Mouse (Mus musculus) kidney, postnatal 0 days (tissue): ENCODE measurements around the gene Fbxl17. TPM values are rescaled to one million over a fixed set of nuclear protein-coding genes. Genes with fewer than 3 reads are reported as not detected.
A peak's percentile ranks its signal among the peaks of the same experiment; 100 is the strongest.

Source experiments
- ATAC-seq: fragments of 200-750 bp; cut with Nextera tagmentation; replicated peaks from 2 replicates; pipeline ENCODE4 v1.8.0; 2017; ENCODE audit warnings: low read depth, moderate number of reproducible peaks, moderate TSS enrichment, moderate library complexity; ENCODE audit not compliant: low FRiP score
- DNase-seq: peaks from one replicate; pipeline ENCODE4 v3.0.0-alpha.2; 2016; ENCODE audit warnings: low spot score
- H3K27ac ChIP-seq: fragments of 300-500 bp; sonication (generic); 2 replicates; pipeline ENCODE4 v1.5.1; 2014; ENCODE audit warnings: mild to moderate bottlenecking
- H3K27me3 ChIP-seq: fragments of 300-500 bp; sonication (generic); 2 replicates; pipeline ENCODE4 v1.6.1; 2014; ENCODE audit warnings: low read length, mixed read lengths; ENCODE audit not compliant: insufficient read depth
- H3K36me3 ChIP-seq: fragments of 300-500 bp; sonication (generic); 2 replicates; pipeline ENCODE4 v1.6.1; 2014; ENCODE audit warnings: low read length, mixed read lengths; ENCODE audit not compliant: insufficient read depth
- H3K4me1 ChIP-seq: fragments of 300-500 bp; sonication (generic); replicated peaks from 2 replicates; pipeline ENCODE4 v1.6.1; 2014; ENCODE audit warnings: antibody characterized with exemption, low read length, mixed read lengths; ENCODE audit not compliant: insufficient read depth
- H3K4me2 ChIP-seq: fragments of 300-500 bp; sonication (generic); 2 replicates; pipeline ENCODE4 v1.6.1; 2014; ENCODE audit warnings: mild to moderate bottlenecking, low read length, moderate library complexity, mixed read lengths
- H3K4me3 ChIP-seq: fragments of 300-500 bp; sonication (generic); replicated peaks from 2 replicates; pipeline ENCODE4 v1.5.1; 2014; ENCODE audit warnings: low read depth, low read length
- H3K9ac ChIP-seq: fragments of 300-500 bp; sonication (generic); 2 replicates; pipeline ENCODE4 v1.6.1; 2014; ENCODE audit warnings: low read depth, low read length
- H3K9me3 ChIP-seq: fragments of 300-500 bp; sonication (generic); replicated peaks from 2 replicates; pipeline ENCODE4 v1.6.1; 2016; ENCODE audit warnings: low read length, inconsistent platforms, mixed read lengths
- CTCF ChIP-seq: IDR thresholded peaks from 2 replicates; pipeline ENCODE4 v1.5.1; 2016; ENCODE audit warnings: antibody characterized with exemption, low read depth, mild to moderate bottlenecking, moderate library complexity
- WGBS: fragments of 180-500 bp; shearing (Covaris S2); extraction: QIAGEN DNeasy Blood & Tissue Kit; methylation state at CpG from one replicate; pipeline ENCODE4 v1.1.7; 2014; 5-methylcytosine and 5-hydroxymethylcytosine counted together
- polyA plus RNA-seq: library from polyadenylated mRNA; unstranded; fragments of >200 nt; fragmentation: Nextera tagmentation; extraction: Ambion mirVana; gene quantifications from 2 replicates; pipeline ENCODE4 v1.2.1, GENCODE M21; 2015

Fbxl17 gene
- polyA plus RNA-seq, 1 experiment from 2014 or later, result 9.0 TPM

GRCm38 (mm10) chr17:63405955-63406354 lies 93.9 kb downstream of the Fbxl17 start:
- Histone ChIP-seq H3K4me1 (peaks cover 21% of the 10 kb centered on the region; the same call in 1 of the 2 replicates), H3K27ac (no peak overlapping the region), H3K9me3 (no peaks in the 10 kb centered on the region), H3K27me3 (no peaks in the 10 kb centered on the region), H3K9ac (no peak overlapping the region), H3K36me3 (no peaks in the 10 kb centered on the region), H3K4me2 (no peak overlapping the region), H3K4me3 (no peak overlapping the region)
- ATAC-seq, result no peak
- DNase-seq, result no peak
- no peak for TF ChIP-seq CTCF
- 32% methylated on average over 4 of the region's 4 CpGs for WGBS

- no peak overlapping the region for H3K4me2 ChIP-seq
- no peaks in the 10 kb centered on the region for H3K9me3 ChIP-seq
- TF ChIP-seq CTCF, result no peak
- no peak overlapping the region for H3K27ac ChIP-seq
- peaks cover 21% of the 10 kb centered on the region; the same call in 1 of the 2 replicates for H3K4me1 ChIP-seq
- no peak overlapping the region for H3K9ac ChIP-seq
- 32% methylated on average over 4 of the region's 4 CpGs for WGBS
- no peaks in the 10 kb centered on the region for H3K36me3 ChIP-seq
- H3K27me3 ChIP-seq, result no peaks in the 10 kb centered on the region
- H3K4me3 ChIP-seq, result no peak overlapping the region
- no peak for ATAC-seq
- peak; percentile 17 for DNase-seq
Observed at GRCm38 (mm10) chr17:63405471-63405870, 94.3 kb downstream of the Fbxl17 start.

GRCm38 (mm10) chr17:63404968-63405367 lies 94.8 kb downstream of the Fbxl17 start:
- DNase-seq (no peak), ATAC-seq (no peak)
- no peak overlapping the region for H3K9ac ChIP-seq
- no peaks in the 10 kb centered on the region for H3K36me3 ChIP-seq
- no peaks in the 10 kb centered on the region for H3K9me3 ChIP-seq
- peaks cover 21% of the 10 kb centered on the region; the same call in 1 of the 2 replicates for H3K4me1 ChIP-seq
- WGBS, result 43% methylated on average over 2 of the region's 2 CpGs
- no peak overlapping the region for H3K27ac ChIP-seq
- H3K4me2 ChIP-seq, result no peak overlapping the region
- TF ChIP-seq CTCF, result no peak
- H3K27me3 ChIP-seq, result no peaks in the 10 kb centered on the region
- H3K4me3 ChIP-seq, result no peak overlapping the region

GRCm38 (mm10) chr17:63403801-63404415 lies 95.9 kb downstream of the Fbxl17 start:
- ATAC-seq (no peak), DNase-seq (no peak)
- Histone ChIP-seq H3K4me1 (peaks cover 21% of the 10 kb centered on the region; the same call in 1 of the 2 replicates), H3K4me3 (no peak overlapping the region), H3K9me3 (no peaks in the 10 kb centered on the region), H3K36me3 (no peaks in the 10 kb centered on the region), H3K9ac (no peak overlapping the region), H3K4me2 (no peak overlapping the region), H3K27ac (no peak overlapping the region), H3K27me3 (no peaks in the 10 kb centered on the region)
- TF ChIP-seq CTCF, result no peak

GRCm38 (mm10) chr17:63402741-63403681 lies 96.8 kb downstream of the Fbxl17 start:
- ATAC-seq (peak; percentile 66), DNase-seq (peak; percentile 47)
- Histone ChIP-seq H3K4me1 (peaks cover 21% of the 10 kb centered on the region; the same call in 1 of the 2 replicates), H3K4me3 (no peak overlapping the region), H3K36me3 (no peaks in the 10 kb centered on the region), H3K9me3 (no peaks in the 10 kb centered on the region), H3K27ac (peak overlapping the region; percentile 54; the same call in 1 of the 2 replicates), H3K9ac (no peak overlapping the region), H3K4me2 (no peak overlapping the region), H3K27me3 (no peaks in the 10 kb centered on the region)
- TF ChIP-seq CTCF, result peak; percentile 24; the same call in 1 of the 2 replicates
- WGBS, result 47% methylated on average over 13 of the region's 13 CpGs

GRCm38 (mm10) chr17:63402170-63402569 lies 97.6 kb downstream of the Fbxl17 start:
- no peak overlapping the region for H3K27ac ChIP-seq
- 62% methylated on average over 3 of the region's 3 CpGs for WGBS
- no peak overlapping the region for H3K4me3 ChIP-seq
- ATAC-seq, result no peak
- no peak for TF ChIP-seq CTCF
- DNase-seq, result no peak
- H3K4me2 ChIP-seq, result no peak overlapping the region
- H3K4me1 ChIP-seq, result peaks cover 21% of the 10 kb centered on the region; the same call in 1 of the 2 replicates
- no peaks in the 10 kb centered on the region for H3K9me3 ChIP-seq
- H3K9ac ChIP-seq, result no peak overlapping the region
- H3K36me3 ChIP-seq, result no peaks in the 10 kb centered on the region
- H3K27me3 ChIP-seq, result no peaks in the 10 kb centered on the region
